Mouse (Mus musculus): ENCODE results near the gene Ppp1r27. TPM values are rescaled to one million over a fixed set of nuclear protein-coding genes. Genes with fewer than 3 reads are reported as not detected.

Gene Ppp1r27
- polyA plus RNA-seq, 1 experiment: not detected

DNA sequence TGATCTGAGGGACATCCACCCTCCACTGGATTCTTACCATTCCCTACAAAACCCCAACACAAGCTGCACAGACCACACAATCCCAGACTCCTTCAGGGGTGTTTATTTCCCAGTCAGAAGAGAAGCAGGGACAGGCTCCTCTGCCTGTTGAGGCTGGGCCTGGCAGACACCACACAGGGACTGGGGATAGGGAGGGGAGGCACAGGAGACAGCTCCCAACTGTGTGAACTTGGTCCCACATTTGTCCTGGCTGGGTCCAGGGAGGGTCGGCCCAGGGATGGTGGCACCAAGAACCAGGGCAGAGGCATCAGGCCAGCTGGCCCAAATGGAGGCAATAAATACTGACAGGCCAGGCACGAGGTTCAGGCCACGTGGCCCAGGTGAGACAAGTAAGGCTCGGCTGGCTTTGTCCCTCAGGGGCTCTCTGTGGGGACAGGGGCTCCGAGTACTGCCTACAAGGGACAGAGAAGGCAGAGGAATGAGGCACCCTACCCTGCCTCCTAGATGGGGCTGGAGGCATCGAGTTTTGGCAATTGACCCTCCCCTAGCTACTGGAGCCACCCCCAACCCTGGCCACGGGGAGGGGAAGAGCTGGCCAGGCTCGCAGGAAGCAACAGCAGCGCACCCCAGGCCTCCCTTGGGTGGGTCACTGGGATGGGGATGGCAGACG lies 27.2 kb upstream of the Ppp1r27 start:
- no peak for TF ChIP-seq CTCF (IDR thresholded peaks at IDR 0.05; ENCODE audit: borderline replicate concordance, insufficient read depth, low read depth, low read length)
- TF ChIP-seq POLR2A (IDR thresholded peaks at IDR 0.05; ENCODE audit: borderline replicate concordance, insufficient read depth, low read length): no peak
- H3K4me3 ChIP-seq (replicated peaks; ENCODE audit: insufficient read depth, low read depth, low read length): no peak overlapping the region
- peaks cover 13% of the 10 kb centered on the region for H3K4me1 ChIP-seq (ENCODE audit: control insufficient read depth, insufficient read depth, low read length)
- no peak overlapping the region for H3K27ac ChIP-seq (ENCODE audit: insufficient read depth, low read length)
- 54% methylated on average over 10 of the region's 10 CpGs for WGBS
- H3K27me3 ChIP-seq (ENCODE audit: control insufficient read depth, insufficient read depth, low read length): no peaks in the 10 kb centered on the region
- DNase-seq: no peak

GRCm38 (mm10) chr11:120577211-120578023 lies 26.5 kb upstream of the Ppp1r27 start:
- 71% methylated on average over 7 of the region's 7 CpGs for WGBS
- DNase-seq: peak in 1 of 2 experiments; percentile 36
- H3K4me1 ChIP-seq (ENCODE audit: control insufficient read depth, insufficient read depth, low read length): peaks cover 13% of the 10 kb centered on the region
- H3K27me3 ChIP-seq (ENCODE audit: control insufficient read depth, insufficient read depth, low read length): no peaks in the 10 kb centered on the region
- no peak overlapping the region for H3K27ac ChIP-seq (ENCODE audit: insufficient read depth, low read length)
- TF ChIP-seq CTCF (IDR thresholded peaks at IDR 0.05; ENCODE audit: borderline replicate concordance, insufficient read depth, low read depth, low read length): peak; percentile 23; the same call in 1 of the 2 replicates
- no peak for TF ChIP-seq POLR2A (IDR thresholded peaks at IDR 0.05; ENCODE audit: borderline replicate concordance, insufficient read depth, low read length)
- H3K4me3 ChIP-seq (replicated peaks; ENCODE audit: insufficient read depth, low read depth, low read length): no peak overlapping the region

DNA sequence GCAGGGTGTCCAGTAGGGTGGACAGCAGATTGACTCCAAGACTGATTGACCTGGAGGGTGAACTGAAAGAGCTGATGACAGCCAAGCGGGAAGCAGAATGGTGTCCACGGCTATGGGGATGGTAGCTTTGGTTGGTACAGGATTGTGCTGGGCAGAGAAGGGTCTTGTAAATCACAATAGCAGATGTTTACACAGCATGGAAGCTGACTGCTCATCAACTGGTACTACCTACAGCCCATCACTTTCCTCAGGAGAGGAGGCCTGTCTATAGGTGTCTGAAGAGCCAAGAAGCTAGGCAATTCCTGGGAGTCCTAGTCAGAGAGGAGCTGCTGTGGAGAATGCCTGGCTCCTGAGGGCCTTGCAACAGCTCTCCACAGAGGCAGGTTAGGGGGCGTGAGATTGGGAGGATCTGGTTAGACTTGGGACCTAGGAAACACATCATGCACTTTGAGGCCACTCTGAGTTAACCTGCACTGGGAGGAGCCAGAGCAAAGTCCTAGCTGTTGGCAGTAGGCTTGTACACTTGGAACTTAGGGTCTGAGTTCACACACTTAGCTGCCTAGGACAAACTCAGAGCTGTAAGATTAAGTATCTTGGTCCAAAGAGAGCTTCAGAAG lies 25.5 kb upstream of the Ppp1r27 start:
- H3K4me3 ChIP-seq (replicated peaks; ENCODE audit: insufficient read depth, low read depth, low read length): no peak overlapping the region
- peaks cover 13% of the 10 kb centered on the region for H3K4me1 ChIP-seq (ENCODE audit: control insufficient read depth, insufficient read depth, low read length)
- H3K27ac ChIP-seq (ENCODE audit: insufficient read depth, low read length): no peak overlapping the region
- no peak for DNase-seq
- 71% methylated on average over 3 of the region's 3 CpGs for WGBS
- no peak for TF ChIP-seq POLR2A (IDR thresholded peaks at IDR 0.05; ENCODE audit: borderline replicate concordance, insufficient read depth, low read length)
- no peak for TF ChIP-seq CTCF (IDR thresholded peaks at IDR 0.05; ENCODE audit: borderline replicate concordance, insufficient read depth, low read depth, low read length)
- H3K27me3 ChIP-seq (ENCODE audit: control insufficient read depth, insufficient read depth, low read length): no peaks in the 10 kb centered on the region

DNA sequence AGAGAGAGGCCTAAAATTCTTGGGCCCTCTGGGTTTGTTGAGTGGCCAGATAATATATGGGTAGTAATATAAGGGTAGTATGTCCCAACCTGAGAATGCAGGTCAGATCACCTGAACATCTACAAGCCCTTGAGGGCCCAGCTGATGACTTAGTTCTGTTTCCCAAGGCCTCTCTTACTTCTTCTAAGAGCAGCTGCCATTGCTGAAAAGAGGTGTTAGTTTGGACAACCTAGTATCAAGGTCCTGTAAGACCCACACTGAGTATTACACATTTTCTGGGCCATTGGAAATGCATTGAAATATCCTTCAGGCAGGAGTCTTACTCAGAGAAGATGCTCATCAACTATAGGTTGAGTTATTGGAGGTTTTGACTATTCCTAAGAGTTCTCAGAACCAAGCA lies 25.0 kb upstream of the Ppp1r27 start:
- DNase-seq: no peak
- Histone ChIP-seq H3K27ac (ENCODE audit: insufficient read depth, low read length) (no peak overlapping the region), H3K4me1 (ENCODE audit: control insufficient read depth, insufficient read depth, low read length) (peaks cover 13% of the 10 kb centered on the region), H3K4me3 (replicated peaks; ENCODE audit: insufficient read depth, low read depth, low read length) (no peak overlapping the region), H3K27me3 (ENCODE audit: control insufficient read depth, insufficient read depth, low read length) (no peaks in the 10 kb centered on the region)
- TF ChIP-seq CTCF (IDR thresholded peaks at IDR 0.05; ENCODE audit: borderline replicate concordance, insufficient read depth, low read depth, low read length): no peak
- TF ChIP-seq POLR2A (IDR thresholded peaks at IDR 0.05; ENCODE audit: borderline replicate concordance, insufficient read depth, low read length): no peak

- H3K4me3 ChIP-seq (replicated peaks; ENCODE audit: insufficient read depth, low read depth, low read length): no peak overlapping the region
- no peak overlapping the region for H3K27ac ChIP-seq (ENCODE audit: insufficient read depth, low read length)
- peaks cover 10% of the 10 kb centered on the region for H3K4me1 ChIP-seq (ENCODE audit: control insufficient read depth, insufficient read depth, low read length)
- WGBS: 80% methylated on average over 2 of the region's 2 CpGs
- no peak for DNase-seq
- no peaks in the 10 kb centered on the region for H3K27me3 ChIP-seq (ENCODE audit: control insufficient read depth, insufficient read depth, low read length)
- no peak for TF ChIP-seq CTCF (IDR thresholded peaks at IDR 0.05; ENCODE audit: borderline replicate concordance, insufficient read depth, low read depth, low read length)
- no peak for TF ChIP-seq POLR2A (IDR thresholded peaks at IDR 0.05; ENCODE audit: borderline replicate concordance, insufficient read depth, low read length)
Observed at GRCm38 (mm10) chr11:120575046-120575445, 24.1 kb upstream of the Ppp1r27 start.

- H3K27ac ChIP-seq (ENCODE audit: insufficient read depth, low read length): no peak overlapping the region
- H3K4me3 ChIP-seq (replicated peaks; ENCODE audit: insufficient read depth, low read depth, low read length): no peak overlapping the region
- WGBS: 31% methylated on average over 5 of the region's 5 CpGs
- TF ChIP-seq CTCF (IDR thresholded peaks at IDR 0.05; ENCODE audit: borderline replicate concordance, insufficient read depth, low read depth, low read length): no peak
- no peak for TF ChIP-seq POLR2A (IDR thresholded peaks at IDR 0.05; ENCODE audit: borderline replicate concordance, insufficient read depth, low read length)
- no peaks in the 10 kb centered on the region for H3K27me3 ChIP-seq (ENCODE audit: control insufficient read depth, insufficient read depth, low read length)
- peaks cover 2% of the 10 kb centered on the region; the same call in 1 of the 2 replicates for H3K4me1 ChIP-seq (ENCODE audit: control insufficient read depth, insufficient read depth, low read length)
- no peak for DNase-seq
Observed at GRCm38 (mm10) chr11:120574278-120574600, 23.3 kb upstream of the Ppp1r27 start.

GRCm38 (mm10) chr11:120573585-120574277 lies 22.8 kb upstream of the Ppp1r27 start:
- Histone ChIP-seq H3K27me3 (ENCODE audit: control insufficient read depth, insufficient read depth, low read length) (no peaks in the 10 kb centered on the region), H3K4me3 (replicated peaks; ENCODE audit: insufficient read depth, low read depth, low read length) (peak overlapping the region; percentile 86), H3K27ac (ENCODE audit: insufficient read depth, low read length) (peak overlapping the region; percentile 78), H3K4me1 (ENCODE audit: control insufficient read depth, insufficient read depth, low read length) (no peaks in the 10 kb centered on the region)
- WGBS: 0% methylated on average over 23 of the region's 23 CpGs
- TF ChIP-seq POLR2A (IDR thresholded peaks at IDR 0.05; ENCODE audit: borderline replicate concordance, insufficient read depth, low read length) (no peak), CTCF (IDR thresholded peaks at IDR 0.05; ENCODE audit: borderline replicate concordance, insufficient read depth, low read depth, low read length) (no peak)
- DNase-seq: no peak
